Mouse (Mus musculus) heart, adult 18-20 months (tissue): ENCODE measurements around the gene Prdx1. TPM values are rescaled to one million over a fixed set of nuclear protein-coding genes. Genes with fewer than 3 reads are reported as not detected.
A peak's percentile ranks its signal among the peaks of the same experiment; 100 is the strongest.
"Not testable (repeated sequence)": the region's sequence is repeated elsewhere in the genome, so short reads cannot be mapped to it uniquely, and the experiment has no call there.

ENCODE experiments used
- DNase-seq, 2 experiments: peaks; one replicate each; pipeline ENCODE4 v3.0.0; 2021 to 2022; ENCODE audit warnings: mixed read lengths in 1 of 2
- total RNA-seq, 2 experiments: library from RNA; stranded (reverse); gene quantifications; 2 replicates each; pipeline ENCODE4 v1.2.3; 2021

Gene Prdx1
- total RNA-seq, 2 experiments from 2014 or later = 463 to 542 TPM

DNA sequence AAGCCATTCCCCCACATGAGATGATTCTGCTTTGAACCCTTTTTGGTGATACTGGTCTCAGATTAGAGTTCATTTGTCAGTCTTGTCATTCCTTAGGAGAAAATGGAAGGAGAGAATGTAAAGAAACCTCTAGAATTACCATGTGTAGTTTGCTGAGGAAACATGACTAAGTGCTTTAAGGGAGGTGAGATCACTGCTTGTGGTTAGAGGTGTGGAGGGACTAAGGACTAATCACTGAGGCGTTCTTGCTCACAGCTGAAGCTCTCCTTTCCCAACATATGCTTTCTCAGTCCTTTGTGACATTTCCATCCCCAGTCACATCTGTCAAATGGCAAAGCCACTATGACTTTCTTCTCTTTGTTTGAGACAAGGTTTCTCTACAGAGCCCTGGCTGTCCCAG lies 7.5 kb upstream of the Prdx1 start:
- DNase-seq = no peak

DNA sequence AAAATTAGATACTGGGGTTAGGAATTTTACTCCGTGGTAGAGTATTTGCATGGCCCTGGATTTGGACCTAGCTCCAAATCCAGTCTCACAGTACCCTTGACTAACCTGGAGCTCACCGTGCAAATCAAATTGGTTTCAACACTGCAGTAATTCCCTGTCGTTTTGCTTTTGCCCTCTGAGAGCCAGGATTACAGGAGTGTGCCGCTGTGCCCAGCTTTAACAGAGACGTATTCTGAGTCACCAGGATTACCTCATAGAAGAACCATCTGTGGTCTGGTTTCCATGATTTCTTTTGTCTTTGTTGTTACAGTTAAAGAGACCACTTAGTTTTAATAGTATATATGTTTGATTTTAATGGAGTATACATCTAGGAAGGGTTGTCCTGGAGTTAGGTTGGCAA lies 6.2 kb upstream of the Prdx1 start:
- DNase-seq = no peak

DNA sequence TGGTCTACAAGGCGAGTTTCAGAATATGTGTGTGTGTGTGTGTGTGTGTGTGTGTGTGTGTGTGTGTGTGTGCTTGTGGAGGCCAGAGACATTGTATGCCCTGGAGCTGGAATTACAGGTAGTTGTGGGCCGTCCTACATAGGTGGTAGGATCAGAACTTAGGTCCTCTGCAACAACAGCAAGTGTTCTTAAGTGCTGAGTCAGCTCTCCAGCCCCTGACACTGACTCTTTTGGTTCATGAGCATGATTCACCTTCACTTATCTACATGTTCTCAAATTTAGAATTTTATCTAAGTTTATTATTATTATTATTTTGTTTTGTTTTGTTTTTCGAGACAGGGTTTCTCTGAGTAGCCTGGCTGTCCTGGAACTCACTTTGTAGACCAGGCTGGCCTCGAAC lies 4.8 kb upstream of the Prdx1 start:
- not testable (repeated sequence) for DNase-seq

DNA sequence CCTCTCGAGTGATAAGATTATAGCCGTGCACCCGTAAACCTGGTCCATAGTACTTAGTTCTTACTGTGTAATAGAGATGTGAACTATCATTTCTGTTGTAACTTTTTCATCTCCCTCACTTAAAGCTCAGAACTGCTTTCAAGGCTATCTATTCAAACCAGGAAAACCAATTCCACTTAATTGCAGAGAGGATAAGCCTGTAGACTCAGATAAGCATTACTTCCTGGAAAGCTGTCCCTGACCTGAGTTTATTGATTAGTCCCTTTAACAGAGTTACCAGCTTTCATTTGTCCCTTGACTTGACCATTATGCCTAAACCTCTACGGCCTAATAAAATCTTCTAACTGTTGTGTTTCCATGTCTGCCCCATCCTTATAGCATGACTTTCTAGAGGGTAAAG lies 1.4 kb upstream of the Prdx1 start:
- no peak for DNase-seq

DNA sequence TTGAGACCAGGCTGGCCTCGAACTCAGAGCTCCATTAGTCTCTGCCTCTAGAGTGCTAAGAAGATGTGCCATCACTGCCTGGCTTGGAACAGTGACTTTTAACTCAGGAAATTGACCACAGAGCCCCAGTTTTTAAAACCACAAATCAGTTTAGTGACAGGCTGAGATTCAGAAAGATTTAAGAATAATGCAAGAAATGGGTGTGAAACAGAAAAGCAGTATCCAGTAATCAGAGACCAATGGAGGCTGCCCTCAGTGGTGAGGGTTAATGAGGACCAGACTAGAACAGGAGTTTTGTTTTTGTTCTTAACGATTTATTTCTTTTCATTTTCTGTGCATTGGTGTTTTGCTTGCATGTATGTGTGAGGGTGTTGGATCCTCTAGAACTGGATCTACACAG lies 679 bp upstream of the Prdx1 start:
- no peak for DNase-seq

DNA sequence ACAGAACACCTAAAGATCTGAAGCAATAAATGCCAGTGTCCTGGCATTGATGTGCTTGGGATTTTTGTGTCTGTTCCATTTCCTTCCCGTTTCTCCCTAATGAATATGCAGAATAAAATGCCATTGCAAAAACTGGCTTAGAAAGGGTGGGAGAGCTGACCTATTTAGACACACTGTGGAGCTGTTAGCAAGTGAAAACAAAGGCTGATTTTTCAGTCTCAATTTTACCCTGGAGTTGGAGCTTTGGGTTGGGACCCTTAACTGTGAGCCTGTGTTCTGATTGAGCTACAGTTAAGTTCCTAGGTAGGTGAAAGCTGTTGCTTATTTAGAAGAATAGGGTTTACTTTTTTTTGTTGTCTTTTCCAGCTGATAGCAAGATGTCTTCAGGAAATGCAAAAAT lies 1.7 kb downstream of the Prdx1 start:
- DNase-seq = no peak

DNA sequence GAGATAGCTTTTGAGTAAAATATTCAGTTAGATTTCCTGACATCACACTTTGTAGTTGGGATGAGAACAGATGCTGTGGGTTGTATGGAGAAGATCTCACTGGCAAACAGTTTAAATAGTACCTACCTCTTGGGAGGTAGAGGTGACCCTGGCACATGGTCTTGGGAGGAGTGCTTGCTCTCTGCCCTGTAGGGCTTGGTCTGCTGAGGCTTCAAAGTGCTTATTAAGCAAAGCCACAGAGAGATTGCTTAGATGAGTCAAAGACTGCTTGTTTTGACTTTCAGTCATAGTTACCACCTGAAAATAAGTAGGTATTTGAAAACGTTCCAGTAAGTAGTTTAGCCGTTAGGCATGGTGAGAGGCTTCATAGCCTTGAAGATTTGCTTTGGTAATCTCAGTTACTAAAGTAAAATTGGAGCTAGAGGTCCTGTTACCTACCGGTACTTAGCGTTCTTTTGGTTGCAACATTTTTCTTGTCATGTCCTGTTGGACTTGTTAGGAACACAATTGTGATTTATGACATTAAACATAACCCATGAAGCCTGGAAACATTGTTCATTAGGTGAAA lies 4.0 kb downstream of the Prdx1 start:
- no peak for DNase-seq

DNA sequence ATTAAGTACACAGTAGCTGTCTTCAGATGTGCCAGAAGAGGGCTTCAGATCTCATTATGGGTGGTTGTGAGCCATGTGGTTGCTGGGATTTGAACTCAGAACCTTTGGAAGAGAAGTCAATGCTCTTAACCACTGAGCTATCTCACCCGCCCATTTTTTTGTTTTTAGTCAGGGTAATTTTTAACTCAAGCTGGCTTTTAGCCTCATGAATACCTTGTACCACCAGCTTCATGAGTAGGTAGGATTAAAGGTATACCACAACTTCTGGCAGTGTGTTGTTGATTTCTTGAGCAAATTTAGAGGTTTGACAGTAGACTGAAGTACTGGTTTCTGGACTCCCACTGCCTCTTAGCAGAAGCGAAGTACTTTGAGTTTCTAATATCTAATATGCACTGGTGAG lies 6.8 kb downstream of the Prdx1 start:
- no peak for DNase-seq

DNA sequence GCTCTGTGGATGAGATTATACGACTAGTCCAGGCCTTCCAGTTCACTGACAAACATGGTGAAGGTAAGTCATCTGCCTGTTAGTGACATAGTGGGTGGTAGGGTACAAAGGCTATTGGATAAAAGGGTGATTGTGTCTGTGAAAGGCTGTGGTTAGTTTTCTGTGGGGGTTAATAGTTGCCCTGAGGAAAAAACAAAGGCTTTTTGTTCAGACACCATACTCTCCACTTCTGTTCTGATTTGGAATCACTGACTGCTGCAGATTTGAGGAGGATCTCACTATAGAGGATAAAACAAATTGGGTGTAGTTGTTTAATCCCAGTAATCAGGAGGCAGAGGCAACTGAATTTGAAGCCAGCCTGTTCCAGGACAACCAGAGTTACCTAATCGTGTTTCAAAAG lies 8.4 kb downstream of the Prdx1 start:
- no peak for DNase-seq

DNA sequence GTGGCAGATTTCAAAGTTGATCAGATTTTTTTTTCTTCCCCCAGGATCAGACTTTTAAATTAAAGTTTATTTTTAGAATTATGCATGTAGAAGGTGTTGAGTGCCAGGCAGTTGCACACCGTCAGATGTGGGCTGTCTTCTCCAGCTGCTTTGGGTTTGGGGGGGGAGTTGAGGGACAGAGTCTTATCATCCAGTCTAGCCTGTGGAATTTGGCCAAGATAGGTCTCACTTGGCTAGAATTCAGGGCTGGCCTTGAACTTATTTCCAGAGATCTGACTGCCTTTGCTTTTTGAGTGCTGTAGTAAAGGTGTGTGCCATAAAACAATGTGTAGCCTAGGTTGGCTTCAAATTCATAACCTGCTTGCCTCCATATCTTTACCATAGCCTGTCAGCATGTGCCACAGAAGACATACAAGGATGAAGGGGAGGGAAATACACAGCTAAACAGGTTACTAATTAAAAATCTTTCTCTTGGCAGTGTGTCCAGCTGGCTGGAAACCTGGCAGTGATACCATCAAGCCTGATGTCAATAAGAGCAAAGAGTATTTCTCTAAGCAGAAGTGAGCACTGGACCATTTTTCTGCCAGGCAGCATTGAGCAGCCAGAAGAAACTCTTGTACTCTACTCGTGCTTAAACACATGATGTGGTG lies 13.5 kb downstream of the Prdx1 start:
- peak in 1 of 2 experiments; percentile 26 for DNase-seq

DNA sequence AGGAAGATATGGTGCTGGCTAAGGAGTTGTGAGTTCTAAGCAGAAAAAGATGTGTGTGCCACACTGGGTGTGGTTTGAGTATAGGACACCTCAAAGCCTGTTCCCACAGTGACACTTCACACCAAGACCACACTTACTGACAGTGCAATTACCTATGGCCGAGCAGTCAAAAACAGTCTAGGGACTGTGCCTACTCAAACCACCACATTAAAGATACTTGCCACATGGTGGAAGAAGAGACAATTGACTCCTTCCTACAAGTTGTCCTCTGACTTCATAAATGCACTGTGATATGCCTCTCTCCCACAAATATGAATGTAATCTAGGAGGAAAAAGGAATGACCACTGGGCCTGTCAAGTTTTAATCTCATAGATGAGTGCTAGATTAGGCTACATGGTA lies 15.6 kb downstream of the Prdx1 start:
- DNase-seq = no peak

DNA sequence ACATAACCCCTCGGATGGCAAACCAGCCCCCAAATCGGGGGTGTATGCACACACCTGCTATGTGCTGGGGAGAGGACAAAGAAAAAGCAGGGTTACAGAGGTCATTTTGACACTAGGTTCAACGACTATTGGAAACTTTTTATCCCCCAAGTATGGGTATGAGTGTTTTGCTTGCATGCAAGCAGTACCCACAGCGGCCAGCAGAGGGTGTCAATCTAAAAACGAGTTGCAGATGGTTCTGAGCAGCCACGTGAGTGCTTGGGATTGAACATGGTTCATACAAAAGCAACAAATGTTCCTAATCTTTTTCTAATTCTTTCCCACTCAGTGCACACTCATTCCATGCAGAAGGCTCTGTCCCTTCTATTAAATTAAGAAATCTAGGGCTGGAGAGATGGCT lies 18.5 kb downstream of the Prdx1 start:
- DNase-seq = peak; percentile 59 to 88

DNA sequence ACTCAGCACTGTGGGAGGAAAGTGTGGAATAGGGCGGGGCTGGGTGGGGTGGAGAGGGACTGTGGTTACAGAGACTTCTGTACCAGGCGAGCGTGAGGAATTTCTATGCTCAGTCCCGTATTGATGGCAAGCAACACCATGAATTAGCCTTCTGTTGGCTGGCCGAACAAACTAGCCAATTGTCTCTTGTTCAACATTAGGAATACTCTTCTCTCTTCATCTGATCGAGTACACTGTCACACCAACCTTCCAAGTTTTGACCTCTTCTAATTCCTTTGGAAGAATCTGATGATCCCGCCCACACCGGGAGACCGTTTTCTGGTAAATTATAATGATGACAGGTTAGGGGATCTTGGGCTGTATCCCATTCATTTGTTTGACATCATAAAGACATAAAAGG lies 22.3 kb downstream of the Prdx1 start:
- no peak for DNase-seq

DNA sequence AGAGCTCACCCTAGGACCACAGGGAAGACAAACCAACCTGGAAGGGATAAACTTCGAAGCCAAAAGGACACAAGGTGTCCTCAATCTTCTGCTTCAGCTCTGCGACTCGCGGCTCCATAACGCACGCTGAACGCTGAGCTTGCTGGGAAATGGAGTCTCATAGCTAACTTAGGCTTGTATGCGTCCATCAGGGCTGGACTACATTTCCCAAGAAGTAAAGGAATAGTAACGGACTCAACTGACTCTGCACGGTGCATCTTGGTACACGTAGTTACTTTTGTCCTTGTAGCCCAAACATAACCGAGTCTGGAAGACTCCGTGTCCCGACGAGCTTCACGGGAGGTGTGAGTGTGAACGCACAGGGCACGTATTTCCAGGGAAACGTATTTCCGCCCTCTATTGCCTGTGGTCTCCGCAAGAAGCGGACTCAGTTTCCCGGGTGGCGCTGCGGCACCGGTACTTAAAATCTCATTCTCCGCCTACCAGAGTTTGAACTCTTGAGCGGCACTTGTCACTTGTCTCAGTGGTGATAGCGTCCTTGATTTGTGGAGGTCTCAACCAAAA lies 22.9 kb downstream of the Prdx1 start, which contains the start of the genes Mmachc and Ccdc163:
Mmachc (minus strand) TSS at position 206 of the 564 bp plus-strand sequence.
Ccdc163 (plus strand) TSS at position 309 of the 564 bp plus-strand sequence.
- DNase-seq = peak; percentile 90 to 98

DNA sequence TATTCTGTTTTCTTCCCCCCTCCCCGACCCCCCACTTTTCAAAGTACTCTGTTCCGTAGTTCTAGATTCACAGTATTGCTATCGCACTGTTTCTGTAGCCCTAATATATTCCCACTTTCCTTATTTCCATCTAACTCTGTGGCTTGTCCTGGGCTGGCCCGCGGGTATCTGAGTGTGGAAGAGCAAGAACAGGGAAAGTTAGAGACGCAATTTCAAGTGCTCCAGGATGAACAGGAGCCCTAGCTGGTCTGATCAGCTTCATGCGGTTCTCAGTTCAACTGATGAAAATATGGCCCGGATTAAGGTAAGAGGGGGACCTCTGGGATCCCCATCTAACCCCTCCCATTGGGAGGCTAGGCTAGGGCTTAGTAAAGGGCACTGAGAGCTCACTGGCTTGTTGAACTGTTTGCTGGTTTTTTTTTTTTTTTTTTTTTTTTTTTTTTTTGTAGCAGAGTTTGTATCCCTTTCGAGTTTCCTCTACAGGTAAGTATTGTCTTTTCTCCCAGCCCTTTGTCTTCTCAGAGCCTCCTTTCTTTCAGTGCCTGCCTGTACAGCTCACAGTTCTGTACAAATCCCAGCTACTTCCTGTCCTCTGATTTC lies 23.5 kb downstream of the Prdx1 start:
- no peak for DNase-seq

DNA sequence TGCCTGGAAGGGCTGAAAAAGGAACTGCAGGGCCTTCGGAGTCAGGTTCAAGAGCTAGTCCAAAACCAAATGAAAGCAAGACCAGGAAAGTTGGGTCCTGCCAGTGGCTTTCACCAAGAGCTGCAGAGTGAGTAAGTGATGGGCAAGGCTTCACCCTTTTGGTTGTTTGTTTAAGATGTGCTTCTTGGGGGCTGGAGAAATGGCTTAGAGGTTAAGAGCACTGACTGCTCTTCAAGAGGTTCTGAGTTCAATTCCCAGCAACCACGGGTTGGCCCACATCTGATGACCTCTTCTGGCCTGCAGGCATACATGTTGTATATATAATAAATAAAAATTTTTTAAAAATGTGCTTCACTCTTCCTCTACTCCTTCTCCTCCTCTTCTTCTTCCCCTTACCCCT lies 24.8 kb downstream of the Prdx1 start:
- no peak for DNase-seq

DNA sequence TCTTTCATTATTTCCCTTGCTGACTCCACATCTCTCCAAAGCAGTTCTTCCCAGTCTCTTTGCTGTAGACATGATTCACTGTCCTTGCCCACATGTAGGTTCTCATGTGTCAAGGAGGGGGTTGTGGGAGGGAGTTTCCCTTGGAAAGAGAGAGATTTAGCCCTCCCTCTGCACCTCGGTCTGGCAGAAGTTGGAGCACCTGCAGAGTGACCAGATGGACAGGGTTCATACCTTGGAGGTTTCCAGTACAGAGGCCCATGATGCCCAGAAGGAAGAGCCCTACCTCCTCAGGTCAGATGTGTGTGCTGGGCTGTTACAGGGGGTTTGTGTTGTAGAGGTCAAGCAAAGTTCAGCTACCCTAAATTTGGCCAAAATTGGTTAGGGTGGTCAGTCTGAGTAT lies 27.2 kb downstream of the Prdx1 start:
- DNase-seq = no peak

DNA sequence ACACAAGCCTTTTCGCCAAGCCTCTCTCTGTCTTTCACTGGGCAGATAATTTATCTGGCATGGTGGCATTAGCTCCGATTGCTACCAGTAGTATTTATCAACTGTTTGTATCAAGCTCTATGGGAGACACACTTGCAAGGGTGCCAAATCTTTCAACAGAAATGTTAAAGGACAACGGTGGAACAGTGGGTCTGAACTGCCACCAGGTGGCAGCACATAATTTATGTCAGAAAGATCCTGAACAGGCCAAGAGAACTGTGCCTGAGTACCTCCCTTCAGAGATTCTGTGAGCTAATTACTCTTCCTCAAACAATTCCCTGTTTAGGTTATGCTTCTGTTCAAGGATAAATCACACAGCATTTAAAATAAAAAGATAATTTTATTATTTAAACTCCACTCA lies 34.1 kb downstream of the Prdx1 start:
- peak; percentile 74 to 79 for DNase-seq

DNA sequence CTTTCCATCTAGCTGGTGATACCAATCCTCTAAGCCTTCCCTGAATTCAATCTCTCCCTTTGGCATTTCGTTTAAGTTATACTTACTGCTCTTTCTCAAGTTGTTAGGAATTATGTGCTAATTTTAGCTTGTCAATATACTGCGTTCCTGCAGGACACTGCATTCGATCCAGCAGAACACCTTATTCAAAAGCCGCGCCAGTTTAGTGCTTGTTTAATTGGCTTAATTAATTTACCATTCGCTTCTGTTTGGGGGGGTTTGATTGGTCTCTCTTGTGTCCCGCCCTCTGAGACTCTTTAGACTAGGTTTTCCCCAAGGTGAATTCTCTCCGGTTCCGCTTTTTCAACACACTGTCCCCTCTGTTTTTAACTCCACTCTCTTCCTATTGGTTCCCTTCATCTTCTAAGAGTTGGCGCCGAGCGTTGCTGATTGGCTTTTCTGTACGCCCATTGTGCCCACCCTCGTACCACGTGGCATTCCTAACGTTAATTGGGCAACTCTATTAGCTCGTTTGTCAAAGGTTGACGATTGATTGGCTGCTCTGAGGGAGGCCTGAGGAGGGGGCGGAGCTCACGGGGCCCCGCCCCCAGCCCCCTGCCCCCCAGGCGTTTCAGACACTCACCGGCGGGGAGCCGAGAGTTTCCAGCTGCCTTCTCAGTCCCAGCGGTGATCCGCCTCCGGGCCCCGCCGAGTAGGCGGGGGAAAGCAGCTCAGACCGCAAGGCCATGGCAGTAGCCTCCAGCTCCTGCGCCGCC lies 35.2 kb downstream of the Prdx1 start, which contains the start of gene Tesk2:
Tesk2 (plus strand) TSS at position 606 of the 755 bp plus-strand sequence.
- DNase-seq = peak; percentile 93 to 97

DNA sequence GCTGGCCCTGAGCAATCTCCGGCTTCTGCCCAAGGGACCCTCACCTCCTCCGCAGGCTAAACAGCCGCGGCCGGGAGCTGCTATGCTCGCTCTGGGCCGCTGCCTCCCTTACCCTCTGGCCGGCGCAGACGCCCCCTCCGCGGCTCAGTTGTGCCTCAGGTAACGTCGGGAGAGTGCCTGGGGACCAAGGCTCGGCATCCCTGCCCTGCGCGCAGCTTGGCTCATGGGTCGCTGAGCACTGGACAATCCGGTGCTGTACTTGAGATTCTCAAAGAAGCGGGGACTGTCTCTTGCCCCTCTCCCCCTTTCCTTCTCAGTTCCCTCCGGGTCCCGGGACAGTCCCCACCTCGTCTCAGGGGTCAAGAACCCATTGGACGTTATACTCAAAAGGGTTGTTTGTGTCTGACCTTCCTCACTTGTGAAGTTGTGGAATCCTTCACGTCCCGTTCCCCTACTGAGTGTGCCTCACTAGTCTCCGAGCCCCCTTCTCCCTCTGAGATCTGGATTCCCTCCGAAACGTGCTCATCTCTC lies 35.8 kb downstream of the Prdx1 start:
- DNase-seq = no peak

DNA sequence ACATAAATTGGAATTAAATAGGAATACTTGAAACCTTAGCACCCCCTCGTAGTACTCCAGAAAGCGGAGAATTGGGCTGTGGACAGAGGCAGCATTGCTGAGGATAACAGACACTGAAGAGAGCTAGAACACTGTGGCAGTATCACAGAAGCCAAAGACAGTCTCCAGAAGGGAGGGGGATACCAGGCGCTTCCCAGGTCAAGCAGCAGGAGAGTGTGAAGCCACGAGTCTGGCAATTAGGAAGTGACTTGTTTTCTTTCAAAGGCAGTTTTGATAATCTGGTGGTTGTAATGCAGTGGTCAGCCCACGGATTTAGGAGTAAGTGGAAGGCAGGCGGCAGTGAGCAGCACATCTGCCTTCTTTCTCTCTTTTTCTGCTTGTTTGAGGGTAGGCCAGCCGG lies 36.9 kb downstream of the Prdx1 start:
- DNase-seq = no peak

DNA sequence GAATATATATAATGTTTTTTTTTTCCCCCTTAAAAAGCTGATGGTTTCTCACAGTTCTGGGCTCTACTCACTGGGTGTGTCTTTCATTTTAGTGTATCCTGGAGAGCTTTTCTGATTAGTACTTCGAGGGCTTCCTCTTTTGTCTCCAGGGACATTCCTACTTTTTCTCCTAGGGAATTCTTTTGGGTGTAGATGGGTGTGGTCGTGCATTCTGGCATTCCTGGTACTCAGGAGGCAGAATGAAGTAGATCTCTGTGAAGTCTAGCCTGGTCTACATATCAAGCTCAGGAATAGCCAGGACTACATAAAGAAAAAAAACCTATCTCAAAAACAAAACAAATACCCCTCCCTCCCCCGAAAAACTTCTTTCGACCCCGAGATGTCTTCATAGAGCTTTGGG lies 40.1 kb downstream of the Prdx1 start:
- DNase-seq = no peak
